Mouse (Mus musculus) brain, embryonic 14.5 days (tissue): ENCODE data around the gene Coasy.

ENCODE experiments used
- CTCF ChIP-seq: fragments of 200-500 bp; IDR thresholded peaks from 2 replicates; pipeline ENCODE4 v1.5.1; 2012; ENCODE audit warnings: inconsistent platforms, mild to moderate bottlenecking, moderate library complexity, borderline replicate concordance; ENCODE audit not compliant: insufficient read depth, insufficient read length; ENCODE audit errors: extremely low read depth
- POLR2A ChIP-seq: fragments of 200-500 bp; IDR thresholded peaks from 2 replicates; pipeline ENCODE4 v1.6.1; 2012; ENCODE audit warnings: mild to moderate bottlenecking, inconsistent platforms, borderline replicate concordance; ENCODE audit not compliant: poor library complexity, insufficient read depth, insufficient read length, severe bottlenecking; ENCODE audit errors: extremely low read depth

DNA sequence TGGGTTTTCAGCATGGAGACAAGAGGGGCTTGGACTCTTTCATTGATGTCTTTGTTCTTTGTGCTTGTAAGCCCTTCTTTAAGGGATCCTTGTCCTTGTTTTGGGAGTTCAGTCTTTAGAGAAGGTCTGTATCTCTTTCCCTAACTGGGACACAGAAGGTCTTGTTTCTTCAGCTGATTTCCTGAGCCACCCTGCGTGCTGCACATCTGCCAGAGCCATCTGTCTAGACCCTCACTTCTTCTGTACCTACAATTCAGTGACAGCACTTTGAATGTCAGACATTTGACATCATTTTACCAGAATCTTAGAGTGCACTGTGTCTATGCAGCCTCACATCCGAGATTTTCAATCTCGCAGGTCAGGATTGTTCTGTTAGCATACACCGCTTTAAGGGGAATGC is 36.5 kb upstream of the Coasy start:
- TF ChIP-seq CTCF = no peak
- TF ChIP-seq POLR2A = no peak
